Mouse (Mus musculus) heart, postnatal 25 days (tissue): ENCODE measurements around the gene Lpin1. TPM values are rescaled to one million over a fixed set of nuclear protein-coding genes. Genes with fewer than 3 reads are reported as not detected.

Experiments used
- DNase-seq: peaks from one replicate; pipeline ENCODE4 v3.0.0; 2022; ENCODE audit warnings: low spot score
- intact Hi-C: fragments of 180-260 bp; cut with DNase I; formaldehyde crosslinking; loops from one replicate; pipeline ENCODE4 v1.15.1; 2025
- total RNA-seq, 2 experiments: library from RNA; stranded (reverse); gene quantifications; 2 replicates each; pipeline ENCODE4 v1.2.3; 2021

The Lpin1 gene
- 100 to 1,000 TPM; 161 to 169 TPM for total RNA-seq

DNA sequence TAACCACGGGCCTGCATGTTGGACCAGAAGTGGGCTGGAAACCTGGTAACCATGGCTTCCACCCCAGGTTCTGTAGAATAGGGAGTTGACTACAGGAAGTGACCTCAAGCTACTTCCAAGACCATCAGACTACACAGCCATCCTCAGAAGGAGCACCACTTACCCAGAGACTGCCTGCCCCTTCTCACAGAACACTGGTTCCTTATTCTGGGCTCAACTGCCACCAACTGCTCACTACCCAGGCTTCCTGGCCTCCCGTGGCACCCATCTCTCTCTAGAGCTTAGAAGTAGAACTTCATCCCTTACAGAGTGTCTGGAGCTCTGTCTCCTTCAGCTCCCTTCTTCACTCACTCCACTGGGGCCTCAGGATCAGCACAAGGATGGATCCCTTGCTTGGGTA is at the start of gene Lpin1:
Gene Lpin1, minus strand, starts transcription at position 31 of the 400 bp plus-strand sequence.
- intact Hi-C loops = no loop called here
- no peak for DNase-seq

DNA sequence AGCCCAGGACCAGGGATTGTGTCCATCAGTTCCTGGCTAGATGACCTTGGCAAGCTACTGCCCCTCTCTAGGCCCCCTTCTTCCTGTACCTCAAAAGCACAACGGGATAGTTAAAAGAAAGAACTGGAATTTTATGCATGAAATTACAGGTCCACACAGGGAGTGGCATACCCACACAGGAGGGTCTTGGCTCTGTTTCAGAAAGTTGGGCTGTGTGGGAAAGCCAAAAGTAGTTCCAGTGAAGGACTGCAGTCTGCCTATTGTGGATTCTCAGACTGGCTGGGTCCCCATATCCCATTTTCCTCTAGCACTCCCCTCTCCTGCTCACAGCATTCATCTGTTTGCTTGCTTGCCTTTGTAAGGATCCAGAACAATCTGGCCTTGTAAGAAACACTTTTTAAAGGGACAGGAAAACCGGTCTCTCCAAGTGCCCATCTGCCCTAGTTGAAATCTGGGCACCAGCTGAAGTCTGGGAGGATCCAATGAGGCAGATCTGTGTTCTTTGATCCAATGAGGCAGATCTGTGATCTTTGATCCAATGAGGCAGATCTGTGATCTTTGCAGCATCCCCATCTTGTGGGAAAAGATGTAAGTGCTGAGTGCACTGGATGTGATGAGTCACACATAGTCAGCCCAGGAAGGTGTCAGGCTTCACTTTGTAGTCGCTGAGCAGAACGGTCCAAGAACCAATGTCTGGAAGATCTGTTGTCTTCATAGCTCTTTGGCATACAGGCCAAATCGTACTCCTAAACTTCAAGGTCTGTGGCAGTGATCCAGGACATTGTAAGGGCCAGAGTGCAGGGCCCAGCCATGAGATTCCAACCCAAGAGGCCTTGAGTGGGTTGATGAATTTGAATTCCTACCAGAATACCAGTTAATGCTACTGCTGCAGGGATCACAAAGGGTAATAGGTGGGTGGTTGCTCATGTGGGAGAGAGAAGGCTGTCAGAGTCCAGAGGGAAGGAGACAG is 46.4 kb upstream of the Lpin1 start:
- intact Hi-C loops = no loop called here
- no peak for DNase-seq

DNA sequence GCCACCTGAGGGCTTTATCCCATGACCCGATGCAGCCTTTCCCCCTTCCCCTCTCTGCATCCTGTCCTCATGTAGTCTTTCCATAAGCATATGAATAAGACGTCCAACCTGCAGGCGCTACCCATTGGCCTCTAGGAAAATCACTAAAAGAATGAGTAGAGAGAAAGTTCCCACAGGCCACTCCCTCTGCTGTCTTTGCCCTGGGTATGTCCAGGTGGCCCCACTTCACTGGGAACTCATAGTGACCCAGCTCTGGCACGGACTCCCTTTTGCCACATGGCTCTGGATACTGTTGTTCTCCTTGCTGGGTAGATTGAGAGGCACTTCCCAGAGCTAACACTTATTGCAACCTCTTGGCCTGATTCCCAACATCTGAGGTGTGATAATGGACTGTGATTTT is 44.8 kb upstream of the Lpin1 start:
- intact Hi-C loops = no loop called here
- no peak for DNase-seq

DNA sequence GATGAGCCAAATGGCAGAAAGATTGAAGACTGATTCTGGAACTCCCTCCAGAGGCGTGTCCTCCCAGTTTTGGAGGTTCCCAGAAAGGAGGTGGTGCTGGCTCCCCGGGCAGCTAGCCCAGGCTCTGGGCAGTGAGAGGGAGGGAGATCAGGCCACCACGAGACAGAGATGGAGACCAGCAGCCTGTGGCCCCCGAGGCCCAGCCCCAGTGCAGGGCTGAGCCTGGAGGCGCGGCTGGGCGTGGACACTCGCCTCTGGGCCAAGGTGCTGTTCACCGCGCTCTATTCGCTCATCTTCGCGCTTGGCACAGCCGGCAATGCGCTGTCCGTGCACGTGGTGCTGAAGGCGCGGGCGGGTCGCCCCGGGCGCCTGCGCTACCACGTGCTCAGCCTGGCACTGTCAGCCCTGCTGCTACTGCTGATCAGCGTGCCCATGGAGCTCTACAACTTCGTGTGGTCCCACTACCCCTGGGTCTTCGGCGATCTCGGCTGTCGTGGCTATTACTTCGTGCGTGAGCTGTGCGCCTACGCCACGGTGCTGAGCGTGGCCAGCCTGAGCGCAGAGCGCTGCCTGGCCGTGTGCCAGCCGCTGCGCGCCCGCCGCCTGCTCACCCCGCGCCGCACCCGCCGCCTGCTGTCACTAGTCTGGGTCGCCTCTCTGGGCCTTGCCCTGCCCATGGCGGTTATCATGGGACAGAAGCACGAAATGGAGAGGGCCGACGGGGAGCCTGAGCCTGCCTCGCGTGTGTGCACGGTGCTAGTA is 42.7 kb upstream of the Lpin1 start, which contains the start of gene Ntsr2:
Gene Ntsr2, plus strand, starts transcription at position 51 of the 762 bp plus-strand sequence.
- intact Hi-C loops = no loop called here
- peak; percentile 42 for DNase-seq

DNA sequence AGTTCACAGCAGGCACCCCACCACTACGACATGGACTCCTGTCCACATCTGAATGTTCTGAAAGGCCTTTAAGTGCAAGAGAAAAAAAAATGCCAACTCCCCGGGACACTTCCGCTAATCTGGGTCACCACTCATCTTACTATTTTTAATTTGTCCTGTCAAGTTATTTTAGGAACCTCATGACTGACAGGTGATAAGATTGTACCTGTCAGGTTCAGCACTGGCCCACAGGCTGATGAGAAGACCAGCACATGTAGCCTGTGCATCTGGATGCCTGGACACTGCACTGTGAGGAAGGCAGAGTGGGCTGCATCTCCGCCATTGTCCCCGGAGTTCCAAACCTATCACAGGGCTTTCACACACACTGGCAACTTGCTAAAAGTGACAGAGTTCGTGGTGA is 39.1 kb upstream of the Lpin1 start:
- no peak for DNase-seq
- intact Hi-C loops = no loop called here

DNA sequence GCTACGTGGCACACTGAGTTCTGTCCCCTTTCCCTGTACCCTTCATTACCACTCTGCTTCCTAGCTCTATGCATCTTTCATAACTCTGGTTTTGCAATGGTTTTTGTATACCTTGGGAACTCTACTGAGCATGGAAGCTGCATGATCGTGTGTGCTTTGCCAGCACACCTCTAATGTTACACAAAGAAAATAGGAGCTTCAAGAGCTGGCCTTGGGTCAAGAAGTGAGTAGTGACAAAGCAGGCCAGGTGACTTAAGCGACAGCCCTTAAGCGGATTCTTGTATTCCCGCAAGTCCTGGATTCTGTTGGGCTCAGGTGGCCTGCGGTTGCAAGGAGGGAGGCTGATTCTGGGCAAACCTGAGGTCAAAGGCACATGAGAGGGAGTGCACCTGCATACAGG is 37.5 kb upstream of the Lpin1 start:
- intact Hi-C loops = no loop called here
- DNase-seq = no peak

DNA sequence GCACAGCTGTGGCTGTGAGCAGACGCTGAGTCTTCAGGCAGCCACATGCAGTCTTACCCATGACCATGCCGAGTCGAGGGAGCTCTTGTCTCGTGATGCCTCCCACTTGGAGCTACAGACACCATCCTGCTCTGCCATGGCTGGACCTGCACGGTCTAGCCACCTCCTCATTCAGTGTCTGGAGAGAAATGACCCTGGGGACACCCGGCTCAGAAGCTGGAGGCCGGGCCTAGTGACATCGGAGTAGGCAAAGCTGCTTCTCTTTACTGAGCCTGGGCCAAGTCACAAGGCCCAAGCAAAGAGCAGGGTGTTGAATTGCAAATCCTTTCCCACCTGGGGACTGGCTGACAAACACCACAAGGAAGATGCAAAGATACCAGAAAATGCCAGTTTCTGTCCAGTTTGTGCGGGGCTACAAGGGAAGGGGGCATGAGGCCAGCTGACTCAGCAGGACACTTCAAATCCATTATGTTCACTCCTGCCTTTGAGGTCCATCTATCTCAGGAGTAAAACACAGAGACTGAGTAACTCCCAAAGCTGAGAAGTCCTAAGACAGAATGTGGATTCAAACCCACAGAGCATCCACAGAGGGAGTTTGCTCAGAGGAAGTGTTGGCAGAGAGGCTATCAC is 36.1 kb upstream of the Lpin1 start:
- no peak for DNase-seq
- intact Hi-C loops = no loop called here

DNA sequence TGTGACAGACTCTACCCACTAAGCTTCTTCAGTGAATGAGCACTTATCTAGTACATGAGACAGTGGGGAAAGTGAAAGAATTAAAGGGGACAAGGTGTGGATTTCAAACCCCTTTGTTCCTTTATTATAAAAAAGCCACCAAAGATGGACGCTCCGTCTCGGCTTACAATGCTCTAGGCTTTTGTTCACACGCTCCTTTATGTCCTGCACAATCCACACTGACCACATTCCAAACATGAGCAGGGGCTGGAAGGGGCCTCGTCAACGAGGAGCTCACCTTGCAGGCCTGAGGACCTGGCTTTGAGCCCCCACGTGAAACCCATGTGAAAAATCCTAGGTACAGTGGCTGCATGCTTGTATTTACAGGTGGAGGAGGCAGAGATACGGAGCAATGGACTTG is 33.9 kb upstream of the Lpin1 start:
- DNase-seq = no peak
- intact Hi-C loops = no loop called here

DNA sequence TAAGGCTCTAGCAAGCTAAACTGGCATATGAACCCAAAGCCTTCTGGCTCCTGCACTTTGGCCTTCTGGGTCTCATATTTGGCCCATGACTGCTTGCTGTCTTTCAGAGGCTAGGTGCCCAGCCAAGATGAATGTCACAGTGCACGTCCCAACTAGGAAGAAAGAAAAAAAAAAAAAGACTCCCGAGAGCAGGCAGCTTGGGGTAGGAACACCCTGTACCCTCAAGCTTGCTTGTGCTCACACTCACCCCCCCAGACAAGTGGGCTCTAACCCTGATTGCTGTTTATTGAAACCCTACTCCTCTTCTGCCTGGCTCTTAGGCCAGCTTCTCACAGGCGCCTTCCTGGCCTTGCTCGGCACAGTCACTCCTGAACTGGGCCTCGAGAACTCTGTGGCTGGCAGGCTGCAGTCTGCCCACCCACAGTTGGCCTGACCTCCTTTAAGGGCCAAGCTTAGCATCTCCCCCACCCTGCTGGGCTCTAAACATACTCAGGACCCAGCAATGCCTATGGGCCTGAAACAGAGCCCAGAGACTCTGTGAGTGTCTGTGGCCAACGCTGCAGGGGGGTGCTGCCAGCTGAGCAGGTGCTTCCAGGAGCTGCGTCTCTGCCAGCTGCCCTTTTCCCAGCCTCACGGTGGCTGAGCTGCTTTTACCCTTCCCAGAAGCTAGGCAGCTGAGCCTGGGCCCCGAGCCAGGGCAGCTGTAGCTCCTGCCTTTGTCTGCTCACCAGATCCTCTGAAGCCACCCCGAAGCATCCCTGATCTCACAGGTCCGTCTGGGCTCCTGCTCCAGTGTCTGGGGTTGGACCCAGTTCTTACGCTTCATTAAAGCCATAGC is 33.0 kb upstream of the Lpin1 start:
- DNase-seq = peak; percentile 36
- intact Hi-C loops = no loop called here

DNA sequence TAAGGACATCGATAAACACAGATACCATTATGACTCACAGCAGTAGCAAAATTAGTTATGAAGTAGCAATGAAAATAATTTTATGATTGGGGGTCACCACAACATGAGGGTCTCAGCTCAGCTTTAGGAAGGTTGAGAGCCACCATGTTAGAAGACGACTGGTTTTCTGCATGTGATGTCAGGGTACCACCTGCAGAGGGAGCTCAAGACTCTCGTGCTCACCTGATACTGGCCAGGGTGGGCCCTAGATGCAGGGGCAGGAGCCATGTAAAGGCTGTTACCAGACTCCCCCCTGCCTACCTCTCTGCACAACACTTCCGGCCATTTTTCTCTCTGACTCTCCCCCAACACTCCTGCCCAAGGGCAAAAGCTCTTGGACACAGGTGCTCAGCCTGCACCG is 31.2 kb upstream of the Lpin1 start:
- DNase-seq = no peak
- intact Hi-C loops = no loop called here

DNA sequence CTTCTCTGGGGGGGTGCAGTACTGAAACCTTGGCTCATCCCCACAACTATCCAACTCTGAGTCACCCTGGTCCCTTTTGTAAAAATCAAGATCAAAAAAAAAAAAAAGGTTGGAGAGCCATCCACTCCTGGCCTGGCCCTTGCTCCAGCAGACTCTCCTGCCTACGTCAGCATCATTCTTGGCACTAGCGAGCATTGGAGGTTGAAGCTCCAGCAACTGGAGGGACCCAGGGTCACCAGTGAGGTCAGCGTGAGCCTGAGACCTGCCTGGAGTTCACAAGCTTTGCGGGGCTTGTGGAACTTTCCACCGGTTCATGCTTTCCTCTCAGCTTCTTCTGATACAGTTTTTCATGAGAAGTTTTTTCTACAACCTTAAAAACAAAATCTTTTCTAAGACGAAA is 29.3 kb upstream of the Lpin1 start:
- intact Hi-C loops = no loop called here
- DNase-seq = no peak

DNA sequence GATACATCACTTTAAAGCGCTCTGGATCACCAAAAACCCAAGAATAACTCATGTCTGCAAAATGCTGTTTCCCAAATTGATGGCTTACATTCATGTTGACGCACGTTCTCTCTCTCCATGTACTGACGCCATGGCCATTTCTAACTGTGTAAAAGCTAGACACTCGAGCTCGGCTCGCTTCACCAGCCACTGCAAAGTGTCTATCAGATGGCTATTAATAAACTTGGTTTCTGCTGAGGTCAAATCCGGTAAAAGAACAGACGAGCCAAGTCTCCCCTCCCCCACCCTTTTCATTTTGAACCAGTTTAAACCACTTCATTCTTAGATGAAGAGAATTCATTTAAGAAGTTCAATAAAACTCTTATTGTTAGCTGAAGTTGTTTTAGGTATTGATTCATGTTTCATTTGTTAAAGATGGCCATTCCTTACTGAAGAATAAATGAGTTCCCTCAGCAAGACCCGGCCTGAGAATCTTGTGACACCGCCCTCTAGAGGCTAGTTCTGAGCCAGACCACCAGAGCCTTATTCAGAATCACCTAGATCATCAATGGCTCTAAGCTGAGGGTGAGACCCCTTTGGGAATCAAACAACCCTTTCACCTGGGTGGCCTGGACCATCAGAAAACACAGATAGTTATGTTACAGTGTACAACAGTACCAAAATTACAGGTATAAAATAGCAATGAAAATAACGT is 28.5 kb upstream of the Lpin1 start:
- no peak for DNase-seq

DNA sequence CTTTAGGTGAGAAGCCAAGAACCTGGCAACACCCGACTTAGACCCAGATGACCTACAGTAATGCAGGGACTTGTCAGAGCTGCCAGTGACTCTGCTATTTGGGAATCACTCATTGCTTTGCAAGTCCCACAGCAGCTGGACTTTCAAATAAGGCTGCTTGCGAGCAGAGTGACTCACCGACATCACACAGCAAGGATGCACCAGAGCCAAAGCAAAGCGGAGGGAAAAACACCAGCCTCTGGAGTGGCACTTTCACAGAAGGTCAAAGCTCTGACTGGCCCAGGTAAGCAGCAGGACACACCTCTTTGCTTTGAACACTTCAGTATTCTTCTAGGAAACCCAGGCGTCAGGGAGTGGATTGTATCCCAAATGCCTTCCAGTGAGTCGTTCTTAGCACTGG is 25.1 kb upstream of the Lpin1 start:
- DNase-seq = no peak

More for the DNA sequence above, 28.5 kb upstream of the Lpin1 start:
- intact Hi-C loops = no loop called here

DNA sequence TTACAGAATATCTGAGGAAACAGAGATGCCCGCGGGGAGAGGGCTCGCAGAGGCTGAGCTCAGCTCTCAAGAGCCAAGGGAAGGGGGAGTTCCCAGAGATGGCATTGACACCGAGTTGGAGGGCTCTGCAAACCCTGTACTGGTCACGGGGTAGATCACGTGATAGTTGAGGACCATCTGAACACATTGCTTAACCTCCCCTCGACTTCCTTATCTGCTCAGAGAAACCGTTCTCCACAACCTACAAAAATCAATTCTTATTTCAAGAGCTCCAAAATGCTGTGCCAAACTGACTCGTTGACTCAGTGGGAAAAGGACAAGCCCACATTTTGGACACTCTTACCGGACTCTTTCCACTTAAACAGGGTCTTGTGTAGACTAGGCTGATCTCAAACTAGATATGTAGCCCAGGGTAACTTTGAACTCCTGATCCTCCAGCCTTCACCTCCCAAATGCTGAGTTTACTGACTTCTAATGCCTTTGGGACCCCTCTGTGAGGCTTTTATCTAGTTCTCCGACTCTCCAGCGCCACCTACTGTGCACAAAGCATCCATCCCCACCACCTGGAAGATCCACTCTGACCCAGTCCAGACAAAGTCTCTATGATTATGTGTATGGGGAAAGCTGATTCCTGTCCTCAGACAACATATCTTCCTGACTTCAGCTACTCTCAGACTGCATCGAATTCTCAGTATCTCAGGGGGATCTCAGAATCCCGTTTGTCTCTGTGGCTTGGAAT is 23.5 kb upstream of the Lpin1 start:
- intact Hi-C loops = loop anchor here (1.0 kb wide), 1 partner anchor 66 kb away; no protein-coding TSS in a partner anchor
- no peak for DNase-seq

More for the DNA sequence above, 25.1 kb upstream of the Lpin1 start:
- intact Hi-C loops = no loop called here

DNA sequence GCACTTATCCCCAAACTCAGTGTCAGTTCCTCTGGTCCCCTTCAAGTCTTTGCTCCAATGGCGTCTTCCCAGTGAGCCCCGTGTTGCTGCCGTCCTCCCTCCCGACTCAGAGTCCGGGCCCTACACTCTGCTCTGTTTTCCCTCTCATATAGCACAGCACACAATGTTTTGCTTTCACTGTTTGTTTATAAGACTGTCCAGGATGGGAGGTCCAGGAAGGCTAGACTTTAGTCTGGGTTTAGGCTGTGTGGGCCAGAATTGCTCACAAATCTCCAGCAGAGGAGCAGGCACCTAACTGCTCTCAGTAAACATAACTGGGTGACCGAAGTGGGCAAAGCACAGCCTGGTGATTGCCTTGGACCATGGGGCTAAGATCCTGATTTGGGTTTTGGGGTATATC is 22.5 kb upstream of the Lpin1 start:
- intact Hi-C loops = no loop called here
- DNase-seq = no peak

DNA sequence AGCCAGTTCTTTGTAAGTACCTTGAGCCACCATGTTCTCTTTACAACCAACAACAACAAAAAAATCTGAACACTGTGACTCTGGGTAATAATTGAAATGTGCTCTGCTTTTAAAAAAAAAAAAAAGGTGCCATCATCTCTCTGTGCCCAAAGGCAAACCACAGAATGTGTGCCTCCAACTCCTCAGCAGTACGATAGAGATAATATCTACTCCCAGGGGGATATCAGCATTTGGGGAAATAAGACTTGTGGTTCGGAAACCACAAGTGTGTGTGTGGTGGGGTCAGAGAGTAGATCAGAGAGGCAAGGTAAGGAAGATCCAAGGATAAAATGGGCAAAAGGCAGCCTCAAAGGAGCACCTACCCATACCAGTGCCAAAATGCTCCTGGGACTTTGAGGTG is 20.7 kb upstream of the Lpin1 start:
- DNase-seq = no peak
- intact Hi-C loops = no loop called here

DNA sequence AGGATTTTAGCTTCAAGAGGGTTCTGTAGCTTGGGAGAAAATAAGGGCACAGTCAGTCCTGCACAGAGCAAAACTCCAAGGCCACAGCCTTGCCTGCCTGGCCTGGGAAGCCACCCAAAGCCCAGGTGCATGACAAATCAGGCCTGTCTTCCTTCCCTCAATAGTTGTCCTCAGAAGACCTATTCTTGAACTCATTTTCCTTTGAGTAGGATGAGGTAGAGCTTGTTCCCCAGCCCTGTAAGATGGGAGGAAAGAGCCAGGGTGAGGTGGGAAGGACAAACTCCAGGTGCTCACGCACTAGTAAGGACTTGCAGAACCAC is 20.1 kb upstream of the Lpin1 start:
- intact Hi-C loops = no loop called here
- no peak for DNase-seq

DNA sequence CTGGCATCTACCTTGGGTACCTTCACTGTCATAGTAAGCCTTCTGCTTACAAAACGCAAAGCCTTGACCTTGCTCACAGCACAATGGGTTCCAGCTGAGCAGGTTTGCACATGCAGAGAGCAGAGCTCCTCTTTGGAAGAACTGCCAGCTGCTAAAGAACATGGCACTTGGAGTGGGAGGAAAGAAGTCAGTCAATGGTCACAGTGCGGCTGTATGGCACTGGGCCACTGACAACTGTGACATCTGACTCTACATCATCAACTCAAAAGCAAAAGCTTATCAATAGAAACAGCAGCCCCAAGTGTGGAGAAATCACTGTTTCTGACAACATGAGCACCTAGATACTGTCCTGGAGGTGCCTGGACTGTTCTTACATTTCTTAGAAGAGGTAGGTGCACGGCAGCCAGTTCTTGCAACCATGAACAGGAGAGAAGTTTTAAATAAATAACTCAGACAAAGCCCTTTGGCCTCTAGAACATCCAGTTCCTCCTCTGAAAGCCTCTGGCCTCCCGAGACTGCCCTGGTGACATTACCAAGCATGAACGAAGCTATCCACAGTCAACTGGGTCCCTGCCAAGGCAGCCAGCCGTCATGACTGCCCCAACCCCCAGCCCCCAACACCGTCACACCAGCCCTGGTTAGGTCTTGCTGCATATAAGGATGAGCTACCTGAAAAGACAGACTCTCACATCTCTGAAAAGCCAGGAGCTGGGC is 19.5 kb upstream of the Lpin1 start:
- intact Hi-C loops = no loop called here
- peak; percentile 8 for DNase-seq
